Mouse (Mus musculus): ENCODE data around the gene Nprl2. TPM values are rescaled to one million over a fixed set of nuclear protein-coding genes. Genes with fewer than 3 reads are reported as not detected.

Gene Nprl2
- polyA plus RNA-seq, 1 experiment from 2014 or later = 40.8 TPM

DNA sequence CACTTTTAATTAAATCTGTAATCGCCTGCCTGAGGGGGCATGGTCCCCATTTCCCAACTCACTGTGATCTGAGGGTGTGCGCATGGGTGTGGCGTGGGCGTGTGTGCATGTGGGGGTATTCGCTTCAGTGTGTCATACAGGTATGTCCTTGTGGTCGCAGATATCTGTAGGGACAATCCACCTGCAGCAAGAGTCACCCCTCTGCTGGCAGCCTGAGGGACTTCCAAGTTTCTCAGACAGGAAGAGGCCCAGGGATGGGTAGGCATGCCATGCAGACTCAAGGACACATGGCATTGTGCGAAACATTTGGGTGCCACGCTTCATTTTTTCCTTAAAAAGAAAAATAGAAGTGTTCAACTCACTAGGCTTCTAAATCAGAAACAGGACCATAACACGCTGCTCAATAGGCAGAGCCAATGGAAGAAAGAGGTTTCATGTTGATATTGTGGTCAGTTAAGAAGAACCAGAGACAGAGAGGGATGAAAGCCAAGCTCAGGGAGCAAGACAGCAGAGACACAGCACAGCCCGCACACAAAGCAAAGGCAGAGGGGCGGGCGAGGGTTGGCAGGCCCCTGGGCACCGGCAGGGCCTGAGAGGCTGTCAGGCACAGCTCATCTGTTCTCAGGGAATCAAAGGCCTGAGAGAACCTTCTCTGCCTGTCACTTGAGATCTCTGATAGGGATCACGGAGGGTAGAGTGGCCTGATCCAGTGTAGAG lies 31.5 kb upstream of the Nprl2 start:
- 77% methylated on average over 14 of the region's 14 CpGs for WGBS
- Histone ChIP-seq H3K4me2 (ENCODE audit: low read depth, low read length) (no peak overlapping the region), H3K36me3 (ENCODE audit: control insufficient read depth, insufficient read depth, low read length) (no peaks in the 10 kb centered on the region), H3K9me3 (replicated peaks; ENCODE audit: control insufficient read depth, low read length) (no peaks in the 10 kb centered on the region), H3K9ac (ENCODE audit: low read length) (no peak overlapping the region), H3K4me3 (replicated peaks; ENCODE audit: low read length) (no peak overlapping the region), H3K4me1 (ENCODE audit: control insufficient read depth, insufficient read depth, low read length) (no peaks in the 10 kb centered on the region), H3K27ac (ENCODE audit: low read length) (no peak overlapping the region), H3K27me3 (ENCODE audit: control insufficient read depth, insufficient read depth, low read length) (no peaks in the 10 kb centered on the region)
- ATAC-seq (ENCODE audit: insufficient read depth, low FRiP score) = no peak

DNA sequence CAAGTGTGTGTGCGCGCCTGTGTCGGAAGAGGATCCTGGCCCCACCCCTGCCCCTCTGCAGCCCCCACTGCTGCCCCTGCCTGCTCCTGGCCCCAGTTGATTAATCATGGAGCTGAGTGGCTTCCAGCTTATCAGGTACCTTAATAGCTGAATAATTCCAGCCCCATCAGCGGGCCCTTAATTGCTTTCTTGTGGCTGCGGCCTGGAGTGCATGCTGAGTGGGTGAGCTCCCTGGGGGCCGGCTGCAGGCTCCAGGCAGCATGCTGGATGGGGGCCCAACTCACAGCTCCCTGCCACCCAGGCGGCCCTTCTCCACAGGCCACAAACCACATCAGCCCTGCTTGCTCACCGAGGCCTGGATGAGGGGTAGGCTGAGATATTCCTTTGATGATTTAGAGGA lies 30.6 kb upstream of the Nprl2 start:
- Histone ChIP-seq H3K27me3 (ENCODE audit: control insufficient read depth, insufficient read depth, low read length) (no peaks in the 10 kb centered on the region), H3K27ac (ENCODE audit: low read length) (no peak overlapping the region), H3K36me3 (ENCODE audit: control insufficient read depth, insufficient read depth, low read length) (no peaks in the 10 kb centered on the region), H3K4me3 (replicated peaks; ENCODE audit: low read length) (no peak overlapping the region), H3K9ac (ENCODE audit: low read length) (no peak overlapping the region), H3K4me1 (ENCODE audit: control insufficient read depth, insufficient read depth, low read length) (no peaks in the 10 kb centered on the region), H3K9me3 (replicated peaks; ENCODE audit: control insufficient read depth, low read length) (no peaks in the 10 kb centered on the region), H3K4me2 (ENCODE audit: low read depth, low read length) (no peak overlapping the region)
- 59% methylated on average over 8 of the region's 8 CpGs for WGBS
- no peak for ATAC-seq (ENCODE audit: insufficient read depth, low FRiP score)

DNA sequence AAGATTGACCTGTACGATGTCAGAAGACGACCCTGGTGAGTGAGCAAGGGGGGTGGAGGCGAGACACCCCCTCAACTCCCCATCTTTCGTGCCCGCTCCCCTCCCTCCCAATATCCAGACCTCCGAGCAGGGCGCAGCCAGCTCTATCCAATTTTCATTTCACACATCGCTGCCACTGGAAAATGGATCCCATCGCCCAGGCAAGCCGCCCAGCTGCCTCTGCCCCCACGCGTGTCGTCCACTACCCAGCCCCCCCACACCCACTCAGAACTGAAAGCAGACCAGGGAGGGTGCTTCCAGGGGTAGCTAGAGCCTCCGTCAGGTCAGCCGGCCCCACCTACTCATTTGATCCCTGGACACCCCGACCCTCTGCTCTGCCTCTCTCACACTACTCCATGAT lies 29.7 kb upstream of the Nprl2 start:
- no peaks in the 10 kb centered on the region for H3K9me3 ChIP-seq (replicated peaks; ENCODE audit: control insufficient read depth, low read length)
- H3K36me3 ChIP-seq (ENCODE audit: control insufficient read depth, insufficient read depth, low read length) = no peaks in the 10 kb centered on the region
- H3K4me3 ChIP-seq (replicated peaks; ENCODE audit: low read length) = no peak overlapping the region
- 76% methylated on average over 16 of the region's 16 CpGs for WGBS
- no peaks in the 10 kb centered on the region for H3K27me3 ChIP-seq (ENCODE audit: control insufficient read depth, insufficient read depth, low read length)
- H3K27ac ChIP-seq (ENCODE audit: low read length) = no peak overlapping the region
- no peak overlapping the region for H3K4me2 ChIP-seq (ENCODE audit: low read depth, low read length)
- no peaks in the 10 kb centered on the region for H3K4me1 ChIP-seq (ENCODE audit: control insufficient read depth, insufficient read depth, low read length)
- H3K9ac ChIP-seq (ENCODE audit: low read length) = no peak overlapping the region
- no peak for ATAC-seq (ENCODE audit: insufficient read depth, low FRiP score)

DNA sequence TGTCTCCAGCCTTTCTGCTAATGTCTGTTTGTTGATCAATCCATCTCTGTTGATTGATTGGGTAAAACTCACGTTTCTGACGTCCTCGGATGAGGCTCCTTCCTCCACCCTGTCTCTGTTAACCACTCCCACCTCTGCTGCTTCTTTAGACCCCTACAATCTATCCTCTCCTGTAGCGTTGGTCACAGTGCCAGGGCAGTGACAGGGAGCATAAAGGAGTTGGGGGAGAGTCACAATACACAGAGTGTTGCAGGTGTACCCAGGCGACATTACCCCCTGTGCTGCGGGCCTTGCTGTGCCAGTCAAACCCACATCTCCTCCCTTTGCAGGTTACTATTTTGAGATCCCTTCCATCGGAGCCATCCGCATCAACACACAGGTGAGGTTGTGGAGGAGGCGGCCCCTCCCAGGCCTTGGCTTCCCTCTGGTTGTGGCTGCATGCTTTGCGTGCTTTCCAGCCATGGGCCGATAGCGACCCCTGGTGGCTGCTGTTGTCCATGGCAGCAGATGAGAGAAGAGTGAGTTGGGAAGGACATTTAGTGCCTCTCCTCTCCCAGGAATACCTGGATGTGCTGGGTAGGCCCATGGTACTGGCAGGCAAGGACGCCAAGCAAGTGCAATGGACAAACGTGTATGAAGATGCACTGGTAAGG lies 27.6 kb upstream of the Nprl2 start:
- peak; percentile 47; the same call in 1 of the 2 replicates for ATAC-seq (ENCODE audit: insufficient read depth, low FRiP score)
- Histone ChIP-seq H3K36me3 (ENCODE audit: control insufficient read depth, insufficient read depth, low read length) (no peaks in the 10 kb centered on the region), H3K9me3 (replicated peaks; ENCODE audit: control insufficient read depth, low read length) (no peaks in the 10 kb centered on the region), H3K9ac (ENCODE audit: low read length) (no peak overlapping the region), H3K27ac (ENCODE audit: low read length) (no peak overlapping the region), H3K4me1 (ENCODE audit: control insufficient read depth, insufficient read depth, low read length) (no peaks in the 10 kb centered on the region), H3K4me3 (replicated peaks; ENCODE audit: low read length) (no peak overlapping the region), H3K27me3 (ENCODE audit: control insufficient read depth, insufficient read depth, low read length) (no peaks in the 10 kb centered on the region), H3K4me2 (ENCODE audit: low read depth, low read length) (no peak overlapping the region)
- WGBS = 15% methylated on average over 14 of the region's 14 CpGs

DNA sequence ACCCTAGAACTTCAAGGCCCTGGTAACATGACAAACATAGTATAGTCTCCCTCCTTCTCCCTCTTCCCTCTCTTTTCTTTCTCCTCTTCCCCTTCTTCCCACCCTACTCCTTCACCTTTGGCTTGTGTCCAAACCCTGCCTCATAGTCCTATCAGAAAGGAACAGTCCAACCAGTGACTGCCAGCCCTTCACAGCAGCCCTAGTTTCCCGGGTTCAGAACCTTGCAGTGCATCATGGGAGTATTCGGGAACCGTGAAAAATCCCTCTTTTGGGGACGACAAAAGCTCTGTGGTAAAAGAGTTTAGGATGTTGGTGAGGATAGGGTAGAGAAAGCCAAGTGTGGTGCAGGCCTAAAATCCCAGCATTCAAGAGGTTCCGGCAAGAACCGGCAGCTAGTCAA lies 21.7 kb upstream of the Nprl2 start:
- 0 out of 2 replicates have a peak, but pooled peaks cover 2% of the 10 kb centered on the region for H3K27me3 ChIP-seq (ENCODE audit: control insufficient read depth, insufficient read depth, low read length)
- no peaks in the 10 kb centered on the region for H3K36me3 ChIP-seq (ENCODE audit: control insufficient read depth, insufficient read depth, low read length)
- 67% methylated on average over 6 of the region's 6 CpGs for WGBS
- H3K4me1 ChIP-seq (ENCODE audit: control insufficient read depth, insufficient read depth, low read length) = peaks cover 16% of the 10 kb centered on the region
- H3K9me3 ChIP-seq (replicated peaks; ENCODE audit: control insufficient read depth, low read length) = no peaks in the 10 kb centered on the region
- no peak overlapping the region for H3K4me3 ChIP-seq (replicated peaks; ENCODE audit: low read length)
- H3K4me2 ChIP-seq (ENCODE audit: low read depth, low read length) = no peak overlapping the region
- no peak for ATAC-seq (ENCODE audit: insufficient read depth, low FRiP score)
- H3K27ac ChIP-seq (ENCODE audit: low read length) = no peak overlapping the region
- no peak overlapping the region for H3K9ac ChIP-seq (ENCODE audit: low read length)

DNA sequence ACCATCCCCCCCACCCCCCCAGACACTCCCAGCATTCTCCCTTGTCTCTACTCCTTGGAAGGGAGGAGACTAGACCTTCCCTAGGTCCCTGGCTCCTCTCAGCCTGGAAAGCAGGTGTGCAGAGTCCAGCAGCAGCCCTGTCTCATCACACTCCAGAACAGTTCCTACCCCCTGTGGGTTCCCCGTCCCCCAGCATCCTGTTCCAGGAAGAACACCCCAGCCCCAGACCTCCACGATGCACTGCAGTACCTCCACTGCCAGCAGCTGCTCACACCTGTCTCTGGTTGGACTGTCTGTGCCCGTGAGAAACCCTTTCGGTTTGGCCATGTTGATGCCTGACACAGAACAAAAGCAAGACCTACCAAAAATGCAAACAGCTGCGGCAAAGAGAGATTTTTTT lies 20.8 kb upstream of the Nprl2 start:
- ATAC-seq (ENCODE audit: insufficient read depth, low FRiP score) = no peak
- Histone ChIP-seq H3K27ac (ENCODE audit: low read length) (no peak overlapping the region), H3K4me3 (replicated peaks; ENCODE audit: low read length) (no peak overlapping the region), H3K9ac (ENCODE audit: low read length) (0 out of 2 replicates have a peak overlapping the region, but pooled peaks have one; percentile 33), H3K9me3 (replicated peaks; ENCODE audit: control insufficient read depth, low read length) (no peaks in the 10 kb centered on the region), H3K4me2 (ENCODE audit: low read depth, low read length) (no peak overlapping the region), H3K36me3 (ENCODE audit: control insufficient read depth, insufficient read depth, low read length) (no peaks in the 10 kb centered on the region), H3K27me3 (ENCODE audit: control insufficient read depth, insufficient read depth, low read length) (peaks cover 10% of the 10 kb centered on the region; the same call in 1 of the 2 replicates), H3K4me1 (ENCODE audit: control insufficient read depth, insufficient read depth, low read length) (peaks cover 16% of the 10 kb centered on the region)
- WGBS = 27% methylated on average over 5 of the region's 5 CpGs

DNA sequence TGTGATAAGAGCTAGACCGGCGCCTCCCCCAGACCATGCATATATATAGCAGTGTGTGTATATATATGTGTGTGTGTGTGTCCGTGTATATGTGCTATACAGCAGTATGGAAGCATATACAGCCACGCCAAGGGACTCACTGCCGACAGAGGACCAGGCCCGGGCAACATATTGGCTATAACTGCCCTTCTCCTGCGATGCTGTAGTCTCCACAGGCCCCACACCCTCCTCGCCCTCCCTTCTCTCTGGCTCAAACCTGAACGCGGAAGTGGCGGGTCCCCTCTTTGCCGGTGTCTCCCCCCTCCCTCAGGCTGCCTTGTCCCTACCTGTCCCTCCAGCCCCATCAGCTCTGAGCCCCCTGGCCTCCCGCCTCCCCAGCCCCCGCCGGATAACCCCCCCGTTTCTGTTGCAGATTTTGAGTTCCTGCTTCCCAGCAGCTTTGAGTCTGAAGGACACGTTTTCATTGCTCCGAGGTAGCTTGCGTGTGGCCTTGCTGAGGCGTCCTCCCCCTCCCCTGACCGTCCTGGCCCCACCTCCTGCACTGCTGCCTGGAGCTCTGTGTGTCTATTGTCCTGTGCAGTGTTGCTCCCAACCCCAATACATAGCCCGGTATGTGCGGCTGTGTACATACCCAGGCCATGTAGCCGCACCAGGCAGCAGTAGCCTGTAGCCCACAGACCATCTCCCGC lies 20.2 kb upstream of the Nprl2 start:
- WGBS = 14% methylated on average over 25 of the region's 25 CpGs
- H3K4me1 ChIP-seq (ENCODE audit: control insufficient read depth, insufficient read depth, low read length) = peaks cover 17% of the 10 kb centered on the region
- peak; percentile 49; the same call in 1 of the 2 replicates for ATAC-seq (ENCODE audit: insufficient read depth, low FRiP score)

DNA sequence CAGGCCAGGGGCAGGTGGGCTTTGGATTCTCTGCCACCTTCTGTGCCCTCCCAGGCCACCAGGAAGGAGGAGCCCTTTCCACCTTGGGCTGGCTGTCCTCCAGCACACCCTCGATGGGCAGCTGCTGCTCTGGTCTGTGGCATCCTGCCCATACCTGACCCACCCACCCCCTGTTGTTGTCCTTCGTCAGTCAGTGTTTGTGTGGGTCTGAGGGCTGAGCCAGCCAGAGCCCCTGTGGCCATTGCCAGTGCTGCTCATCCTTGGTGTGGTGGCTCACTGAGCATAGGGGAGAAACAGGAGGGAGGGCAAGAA lies 19.7 kb upstream of the Nprl2 start:
- no peaks in the 10 kb centered on the region for H3K36me3 ChIP-seq (ENCODE audit: control insufficient read depth, insufficient read depth, low read length)
- peaks cover 22% of the 10 kb centered on the region for H3K4me1 ChIP-seq (ENCODE audit: control insufficient read depth, insufficient read depth, low read length)
- no peak for ATAC-seq (ENCODE audit: insufficient read depth, low FRiP score)
- H3K4me3 ChIP-seq (replicated peaks; ENCODE audit: low read length) = 0 out of 2 replicates have a peak overlapping the region, but pooled peaks have one; percentile 21
- H3K9me3 ChIP-seq (replicated peaks; ENCODE audit: control insufficient read depth, low read length) = no peaks in the 10 kb centered on the region
- H3K27me3 ChIP-seq (ENCODE audit: control insufficient read depth, insufficient read depth, low read length) = peaks cover 16% of the 10 kb centered on the region
- 34% methylated on average over 2 of the region's 2 CpGs for WGBS
- peak overlapping the region; percentile 46 for H3K4me2 ChIP-seq (ENCODE audit: low read depth, low read length)
- H3K9ac ChIP-seq (ENCODE audit: low read length) = peak overlapping the region; percentile 33
- no peak overlapping the region for H3K27ac ChIP-seq (ENCODE audit: low read length)

More for the DNA sequence above, 20.2 kb upstream of the Nprl2 start:
- no peak overlapping the region for H3K27ac ChIP-seq (ENCODE audit: low read length)
- no peaks in the 10 kb centered on the region for H3K9me3 ChIP-seq (replicated peaks; ENCODE audit: control insufficient read depth, low read length)
- peak overlapping the region; percentile 33 for H3K9ac ChIP-seq (ENCODE audit: low read length)
- no peaks in the 10 kb centered on the region for H3K36me3 ChIP-seq (ENCODE audit: control insufficient read depth, insufficient read depth, low read length)
- peaks cover 15% of the 10 kb centered on the region; the same call in 1 of the 2 replicates for H3K27me3 ChIP-seq (ENCODE audit: control insufficient read depth, insufficient read depth, low read length)
- peak overlapping the region; percentile 46 for H3K4me2 ChIP-seq (ENCODE audit: low read depth, low read length)
- peak overlapping the region; percentile 21 for H3K4me3 ChIP-seq (replicated peaks; ENCODE audit: low read length)
